Mouse (Mus musculus) lung, embryonic 14.5 days (tissue): Measurements from ENCODE around the gene Col4a6. TPM values are rescaled to one million over a fixed set of nuclear protein-coding genes. Genes with fewer than 3 reads are reported as not detected.

Source experiments
- ATAC-seq: fragments of 200-750 bp; cut with Nextera tagmentation; 2 replicates; pipeline ENCODE4 v1.8.0; 2017; ENCODE audit warnings: mild to moderate bottlenecking, moderate TSS enrichment, moderate library complexity; ENCODE audit not compliant: insufficient read depth
- DNase-seq: peaks from one replicate; pipeline ENCODE4 v3.0.0-alpha.2; 2015
- H3K27ac ChIP-seq: fragments of 300-500 bp; sonication (generic); 2 replicates; pipeline ENCODE4 v1.5.1; 2014; ENCODE audit warnings: low read depth, mild to moderate bottlenecking, moderate library complexity
- H3K27me3 ChIP-seq: fragments of 300-500 bp; sonication (generic); 2 replicates; pipeline ENCODE4 v1.6.1; 2014; ENCODE audit warnings: low read length, control low read depth; ENCODE audit not compliant: insufficient read depth
- H3K36me3 ChIP-seq: fragments of 300-500 bp; sonication (generic); 2 replicates; pipeline ENCODE4 v1.6.1; 2014; ENCODE audit warnings: control low read depth; ENCODE audit not compliant: insufficient read depth
- H3K4me1 ChIP-seq: fragments of 300-500 bp; sonication (generic); 2 replicates; pipeline ENCODE4 v1.6.1; 2014; ENCODE audit warnings: antibody characterized with exemption, control low read depth; ENCODE audit not compliant: insufficient read depth
- H3K4me2 ChIP-seq: fragments of 300-500 bp; sonication (generic); 2 replicates; pipeline ENCODE4 v1.6.1; 2014; ENCODE audit warnings: mild to moderate bottlenecking
- H3K4me3 ChIP-seq: fragments of 300-500 bp; sonication (generic); 2 replicates; pipeline ENCODE4 v1.5.1; 2014; ENCODE audit warnings: low read depth, low read length
- H3K9ac ChIP-seq: fragments of 300-500 bp; sonication (generic); 2 replicates; pipeline ENCODE4 v1.6.1; 2014
- H3K9me3 ChIP-seq: fragments of 300-500 bp; sonication (generic); 2 replicates; pipeline ENCODE4 v1.6.1; 2016; ENCODE audit warnings: low read depth, low read length, control low read depth
- CTCF ChIP-seq: IDR thresholded peaks from 2 replicates; pipeline ENCODE4 v1.5.1; 2016; ENCODE audit warnings: antibody characterized with exemption, low read depth
- WGBS: fragments of 180-500 bp; shearing (Covaris S2); extraction: QIAGEN DNeasy Blood & Tissue Kit; methylation state at CpG from one replicate; pipeline ENCODE4 v1.1.7; 2014; 5-methylcytosine and 5-hydroxymethylcytosine counted together
- polyA plus RNA-seq: library from polyadenylated mRNA; unstranded; fragments of >200 nt; fragmentation: Nextera tagmentation; extraction: Ambion mirVana; gene quantifications from 2 replicates; pipeline ENCODE4 v1.2.1, GENCODE M21; 2014

Gene Col4a6
- polyA plus RNA-seq, 1 experiment from 2014 or later, result 7.8 TPM

DNA sequence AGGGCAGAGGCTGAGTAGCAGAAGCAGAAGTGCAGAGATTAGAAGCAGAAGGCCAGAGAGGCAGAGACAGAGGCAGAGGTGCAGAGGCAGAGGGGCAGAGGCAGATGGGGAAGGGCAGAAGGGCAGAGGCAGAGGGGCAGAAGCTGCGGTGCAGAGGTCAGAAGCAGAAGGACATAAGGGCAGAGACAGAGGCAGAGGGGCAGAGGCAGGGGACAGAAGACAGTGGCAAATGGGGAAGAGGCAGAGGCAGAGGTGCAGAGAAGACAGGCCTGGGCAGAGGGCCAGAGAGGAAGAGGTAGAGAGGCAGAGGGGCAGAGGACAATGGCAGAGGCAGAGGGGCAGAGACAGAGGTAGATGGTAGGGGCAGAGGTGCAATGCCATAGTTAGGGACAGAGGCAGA is 324.2 kb downstream of the Col4a6 start:
- 31% methylated on average over 1 of the region's 1 CpGs for WGBS
- no peaks in the 10 kb centered on the region for H3K27me3 ChIP-seq
- no peaks in the 10 kb centered on the region for H3K9me3 ChIP-seq
- no peaks in the 10 kb centered on the region for H3K4me1 ChIP-seq
- no peak overlapping the region for H3K4me3 ChIP-seq
- H3K9ac ChIP-seq, result no peak overlapping the region
- DNase-seq (no peak), ATAC-seq (no peak)
- no peaks in the 10 kb centered on the region for H3K36me3 ChIP-seq
- H3K27ac ChIP-seq, result no peak overlapping the region
- TF ChIP-seq CTCF, result no peak
- H3K4me2 ChIP-seq, result no peak overlapping the region

Other genes with a start within 250 kb of the Col4a6 start
- gene Col4a5, start 1.3 kb upstream of the Col4a6 start, polyA plus RNA-seq, result 32.0 and 32.7 TPM in 2 replicates